Mouse (Mus musculus): ENCODE measurements around the gene Speer4d. TPM values are rescaled to one million over a fixed set of nuclear protein-coding genes. Genes with fewer than 3 reads are reported as not detected.
"Not testable (repeated sequence)": the region's sequence is repeated elsewhere in the genome, so short reads cannot be mapped to it uniquely, and the experiment has no call there.

Gene Speer4d
- polyA plus RNA-seq, 1 experiment from 2014 or later = not detected

- ATAC-seq = not testable (repeated sequence)
- DNase-seq (ENCODE audit: low spot score) = peak; percentile 36
- WGBS = 31% methylated on average over 5 of the region's 5 CpGs
These were observed 11.2 kb downstream of the Speer4d start for GRCm38 (mm10) chr5:15630068-15630467.

GRCm38 (mm10) chr5:15637637-15638036 is 18.8 kb downstream of the Speer4d start:
- H3K9me3 ChIP-seq (replicated peaks; ENCODE audit: control insufficient read depth, low read length); H3K27ac ChIP-seq (ENCODE audit: low read depth, low read length); H3K4me3 ChIP-seq (ENCODE audit: low read depth, low read length); H3K4me2 ChIP-seq (ENCODE audit: low read length); H3K4me1 ChIP-seq (ENCODE audit: control insufficient read depth, insufficient read depth, low read length); H3K27me3 ChIP-seq (replicated peaks; ENCODE audit: control insufficient read depth, insufficient read depth, low read length); H3K9ac ChIP-seq (ENCODE audit: low read length); ATAC-seq; H3K36me3 ChIP-seq (ENCODE audit: control insufficient read depth, insufficient read depth, low read length); DNase-seq (ENCODE audit: low spot score): not testable (repeated sequence)
- 76% methylated on average over 2 of the region's 2 CpGs for WGBS

More at GRCm38 (mm10) chr5:15630068-15630467, 11.2 kb downstream of the Speer4d start:
- not testable (repeated sequence) for H3K4me1 ChIP-seq (ENCODE audit: control insufficient read depth, insufficient read depth, low read length); H3K9me3 ChIP-seq (replicated peaks; ENCODE audit: control insufficient read depth, low read length); H3K36me3 ChIP-seq (ENCODE audit: control insufficient read depth, insufficient read depth, low read length); H3K27ac ChIP-seq (ENCODE audit: low read depth, low read length); H3K9ac ChIP-seq (ENCODE audit: low read length); H3K4me3 ChIP-seq (ENCODE audit: low read depth, low read length); H3K4me2 ChIP-seq (ENCODE audit: low read length); H3K27me3 ChIP-seq (replicated peaks; ENCODE audit: control insufficient read depth, insufficient read depth, low read length)

- H3K36me3 ChIP-seq (ENCODE audit: control insufficient read depth, insufficient read depth, low read length); H3K4me1 ChIP-seq (ENCODE audit: control insufficient read depth, insufficient read depth, low read length); H3K9ac ChIP-seq (ENCODE audit: low read length); ATAC-seq; H3K4me2 ChIP-seq (ENCODE audit: low read length); H3K27me3 ChIP-seq (replicated peaks; ENCODE audit: control insufficient read depth, insufficient read depth, low read length); H3K9me3 ChIP-seq (replicated peaks; ENCODE audit: control insufficient read depth, low read length); H3K4me3 ChIP-seq (ENCODE audit: low read depth, low read length); H3K27ac ChIP-seq (ENCODE audit: low read depth, low read length): not testable (repeated sequence)
- WGBS = 41% methylated on average over 6 of the region's 6 CpGs
- peak; percentile 10 for DNase-seq (ENCODE audit: low spot score)
These were observed 26.8 kb downstream of the Speer4d start for GRCm38 (mm10) chr5:15645707-15646106.

DNA sequence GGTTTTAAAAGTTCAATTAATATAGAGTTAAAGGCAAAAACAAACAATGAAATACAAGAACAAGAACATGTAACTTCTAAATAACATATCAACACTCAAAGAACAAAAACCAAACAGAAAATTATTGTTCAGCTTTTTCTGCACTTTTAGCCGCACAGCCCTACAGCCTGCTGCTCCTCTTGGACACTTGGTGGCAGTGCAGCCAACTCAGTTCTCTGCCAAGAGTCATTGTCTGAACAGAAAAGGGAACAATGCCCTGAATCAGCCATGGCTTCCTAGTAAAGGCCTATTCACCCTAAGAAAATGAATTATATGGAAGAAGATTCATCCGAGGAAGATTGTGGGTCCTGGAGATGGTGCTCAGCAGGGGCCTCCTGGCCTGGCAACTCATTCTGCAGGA is 33.5 kb downstream of the Speer4d start:
- not testable (repeated sequence) for H3K9me3 ChIP-seq (replicated peaks; ENCODE audit: control insufficient read depth, low read length); H3K9ac ChIP-seq (ENCODE audit: low read length); H3K4me2 ChIP-seq (ENCODE audit: low read length); H3K4me3 ChIP-seq (ENCODE audit: low read depth, low read length); H3K27ac ChIP-seq (ENCODE audit: low read depth, low read length); H3K4me1 ChIP-seq (ENCODE audit: control insufficient read depth, insufficient read depth, low read length); H3K27me3 ChIP-seq (replicated peaks; ENCODE audit: control insufficient read depth, insufficient read depth, low read length); H3K36me3 ChIP-seq (ENCODE audit: control insufficient read depth, insufficient read depth, low read length); ATAC-seq
- 72% methylated on average over 2 of the region's 2 CpGs for WGBS
- DNase-seq (ENCODE audit: low spot score) = peak; percentile 22

- not testable (repeated sequence) for H3K4me2 ChIP-seq (ENCODE audit: low read length); H3K27ac ChIP-seq (ENCODE audit: low read depth, low read length); H3K4me1 ChIP-seq (ENCODE audit: control insufficient read depth, insufficient read depth, low read length); H3K27me3 ChIP-seq (replicated peaks; ENCODE audit: control insufficient read depth, insufficient read depth, low read length); H3K9me3 ChIP-seq (replicated peaks; ENCODE audit: control insufficient read depth, low read length); H3K9ac ChIP-seq (ENCODE audit: low read length); DNase-seq (ENCODE audit: low spot score); H3K4me3 ChIP-seq (ENCODE audit: low read depth, low read length); H3K36me3 ChIP-seq (ENCODE audit: control insufficient read depth, insufficient read depth, low read length); ATAC-seq
- WGBS = 68% methylated on average over 1 of the region's 1 CpGs
These were observed 38.1 kb downstream of the Speer4d start, which contains the start of gene 4930572O03Rik for GRCm38 (mm10) chr5:15656959-15657358. Gene 4930572O03Rik, minus strand, starts transcription at chr5:15657059.

DNA sequence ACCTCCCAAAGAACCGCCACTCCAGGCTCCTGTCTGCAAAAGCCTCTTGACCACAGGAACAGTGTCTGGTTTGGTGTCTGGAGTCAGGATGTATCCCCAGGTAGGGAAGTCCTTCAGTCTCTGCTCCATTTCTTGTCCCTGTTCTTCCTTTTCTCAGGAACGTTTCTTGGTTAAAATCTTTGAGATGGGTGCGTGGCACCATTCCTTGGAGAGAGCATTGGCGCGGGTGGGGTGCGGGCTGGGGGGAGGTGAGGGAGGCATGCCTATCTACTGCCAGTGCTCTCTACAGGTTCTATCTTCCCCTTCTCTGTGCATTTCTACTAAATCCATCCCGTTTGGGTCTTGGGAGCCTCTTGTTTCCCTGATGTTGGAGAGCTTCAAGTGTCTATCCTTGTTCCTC is 45.0 kb downstream of the Speer4d start:
- H3K36me3 ChIP-seq (ENCODE audit: control insufficient read depth, insufficient read depth, low read length); DNase-seq (ENCODE audit: low spot score); H3K27me3 ChIP-seq (replicated peaks; ENCODE audit: control insufficient read depth, insufficient read depth, low read length); H3K27ac ChIP-seq (ENCODE audit: low read depth, low read length); H3K9ac ChIP-seq (ENCODE audit: low read length); H3K9me3 ChIP-seq (replicated peaks; ENCODE audit: control insufficient read depth, low read length); H3K4me1 ChIP-seq (ENCODE audit: control insufficient read depth, insufficient read depth, low read length); H3K4me3 ChIP-seq (ENCODE audit: low read depth, low read length); H3K4me2 ChIP-seq (ENCODE audit: low read length); ATAC-seq: not testable (repeated sequence)
- WGBS = 76% methylated on average over 7 of the region's 7 CpGs

DNA sequence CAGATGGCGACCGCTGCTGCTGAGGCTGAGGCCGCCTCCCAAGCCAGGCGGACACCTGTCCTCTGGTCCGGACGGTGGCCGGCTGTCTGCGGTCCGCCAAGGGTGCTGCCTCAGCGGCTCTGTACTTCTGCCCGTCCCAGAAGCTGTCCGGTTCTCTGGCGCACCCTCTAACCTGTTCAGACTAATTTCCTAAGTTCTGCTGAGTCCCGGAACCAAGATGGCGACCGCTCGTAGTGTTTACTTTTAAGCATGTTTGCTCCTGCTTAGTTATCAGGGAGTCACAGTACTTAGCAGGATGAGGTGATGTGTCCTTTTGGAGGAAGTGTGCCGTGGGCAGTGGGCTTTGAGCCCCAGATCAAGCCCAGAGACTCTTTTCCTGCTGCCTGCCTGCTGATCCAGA is 51.9 kb downstream of the Speer4d start:
- ATAC-seq; H3K4me1 ChIP-seq (ENCODE audit: control insufficient read depth, insufficient read depth, low read length); H3K4me2 ChIP-seq (ENCODE audit: low read length); H3K9ac ChIP-seq (ENCODE audit: low read length); H3K27ac ChIP-seq (ENCODE audit: low read depth, low read length); DNase-seq (ENCODE audit: low spot score); H3K4me3 ChIP-seq (ENCODE audit: low read depth, low read length); H3K36me3 ChIP-seq (ENCODE audit: control insufficient read depth, insufficient read depth, low read length); H3K27me3 ChIP-seq (replicated peaks; ENCODE audit: control insufficient read depth, insufficient read depth, low read length): not testable (repeated sequence)
- peaks cover 15% of the 10 kb centered on the region for H3K9me3 ChIP-seq (replicated peaks; ENCODE audit: control insufficient read depth, low read length)
- WGBS = 86% methylated on average over 7 of the region's 18 CpGs

Other genes with a start within 250 kb of the Speer4d start
- not detected in 2 replicates for gene Gm21149, start 142.5 kb upstream of the Speer4d start, polyA plus RNA-seq (2014; fragmentation: Nextera tagmentation; extraction: Ambion mirVana)
- gene Gm21190, start 89.8 kb upstream of the Speer4d start, polyA plus RNA-seq (2014; fragmentation: Nextera tagmentation; extraction: Ambion mirVana) = not detected in 2 replicates
- not detected in 2 replicates for gene Gm21083, start 41.7 kb upstream of the Speer4d start, polyA plus RNA-seq (2014; fragmentation: Nextera tagmentation; extraction: Ambion mirVana)
- gene 4930572O03Rik, start 38.0 kb downstream of the Speer4d start, polyA plus RNA-seq (2014; fragmentation: Nextera tagmentation; extraction: Ambion mirVana) = not detected in 2 replicates
- gene Speer4c, start 95.2 kb downstream of the Speer4d start, polyA plus RNA-seq (2014; fragmentation: Nextera tagmentation; extraction: Ambion mirVana) = not detected in 2 replicates